Mouse (Mus musculus) heart, embryonic 12.5 days (tissue): ENCODE measurements around the gene Olfr823. TPM values are rescaled to one million over a fixed set of nuclear protein-coding genes. Genes with fewer than 3 reads are reported as not detected.
"Not testable (repeated sequence)": the region's sequence is repeated elsewhere in the genome, so short reads cannot be mapped to it uniquely, and the experiment has no call there.

Source experiments
- ATAC-seq: fragments of 200-750 bp; cut with Nextera tagmentation; 2 replicates; pipeline ENCODE4 v1.8.0; 2017; ENCODE audit warnings: moderate TSS enrichment, moderate library complexity; ENCODE audit not compliant: insufficient number of reproducible peaks, low FRiP score
- H3K27ac ChIP-seq: fragments of 300-500 bp; sonication (generic); 2 replicates; pipeline ENCODE4 v1.5.1; 2016; ENCODE audit warnings: mild to moderate bottlenecking, moderate library complexity; ENCODE audit not compliant: poor library complexity, severe bottlenecking
- H3K27me3 ChIP-seq: fragments of 300-500 bp; sonication (generic); replicated peaks from 2 replicates; pipeline ENCODE4 v1.6.1; 2016; ENCODE audit warnings: mild to moderate bottlenecking, moderate library complexity
- H3K36me3 ChIP-seq: fragments of 300-500 bp; sonication (generic); 2 replicates; pipeline ENCODE4 v1.6.1; 2016; ENCODE audit warnings: mild to moderate bottlenecking, moderate library complexity
- H3K4me1 ChIP-seq: fragments of 300-500 bp; sonication (generic); replicated peaks from 2 replicates; pipeline ENCODE4 v1.6.1; 2016; ENCODE audit warnings: mild to moderate bottlenecking
- H3K4me2 ChIP-seq: fragments of 300-500 bp; sonication (generic); 2 replicates; pipeline ENCODE4 v1.6.1; 2016; ENCODE audit warnings: mild to moderate bottlenecking, moderate library complexity
- H3K4me3 ChIP-seq: fragments of 300-500 bp; sonication (generic); 2 replicates; pipeline ENCODE4 v1.5.1; 2016; ENCODE audit warnings: mild to moderate bottlenecking
- H3K9ac ChIP-seq: fragments of 300-500 bp; sonication (generic); 2 replicates; pipeline ENCODE4 v1.6.1; 2016; ENCODE audit warnings: mild to moderate bottlenecking, moderate library complexity
- H3K9me3 ChIP-seq: fragments of 300-500 bp; sonication (generic); replicated peaks from 2 replicates; pipeline ENCODE4 v1.6.1; 2016; ENCODE audit warnings: mild to moderate bottlenecking, moderate library complexity
- WGBS: fragments of 180-500 bp; shearing (Covaris S2); methylation state at CpG from one replicate; pipeline ENCODE4 v1.1.7; 2016; 5-methylcytosine and 5-hydroxymethylcytosine counted together
- polyA plus RNA-seq: library from polyadenylated mRNA; unstranded; fragments of >200 nt; fragmentation: Nextera tagmentation; extraction: Ambion mirVana; gene quantifications from 2 replicates; pipeline ENCODE4 v1.2.1, GENCODE M21; 2016

Olfr823 gene
- not detected in 2 replicates for polyA plus RNA-seq

DNA sequence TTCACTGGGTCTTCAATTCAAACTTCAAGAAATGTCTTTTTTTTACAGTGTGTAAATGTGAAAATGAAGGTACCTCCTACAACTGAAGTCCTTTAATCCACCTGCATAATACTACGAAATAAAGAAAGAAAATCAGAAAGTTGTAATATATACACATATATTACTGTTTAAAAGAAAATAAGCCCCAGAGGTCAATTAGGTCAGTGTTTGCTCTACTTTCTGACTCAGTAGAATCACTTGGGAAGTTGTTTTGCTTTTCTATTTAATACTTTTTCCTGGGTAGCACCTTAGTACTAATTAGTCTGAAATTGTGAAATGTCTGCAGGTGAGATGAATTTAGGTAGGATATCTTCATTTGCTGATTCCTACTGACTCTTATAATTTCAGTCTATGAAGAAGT lies at the start of gene Olfr823:
Olfr823 (minus strand) TSS at position 101 of the 400 bp plus-strand sequence.
- not testable (repeated sequence) for H3K4me1 ChIP-seq, H3K27ac ChIP-seq, H3K9me3 ChIP-seq, H3K36me3 ChIP-seq, ATAC-seq, H3K4me3 ChIP-seq, H3K4me2 ChIP-seq, H3K9ac ChIP-seq, H3K27me3 ChIP-seq
- WGBS = 66% methylated on average over 1 of the region's 1 CpGs

DNA sequence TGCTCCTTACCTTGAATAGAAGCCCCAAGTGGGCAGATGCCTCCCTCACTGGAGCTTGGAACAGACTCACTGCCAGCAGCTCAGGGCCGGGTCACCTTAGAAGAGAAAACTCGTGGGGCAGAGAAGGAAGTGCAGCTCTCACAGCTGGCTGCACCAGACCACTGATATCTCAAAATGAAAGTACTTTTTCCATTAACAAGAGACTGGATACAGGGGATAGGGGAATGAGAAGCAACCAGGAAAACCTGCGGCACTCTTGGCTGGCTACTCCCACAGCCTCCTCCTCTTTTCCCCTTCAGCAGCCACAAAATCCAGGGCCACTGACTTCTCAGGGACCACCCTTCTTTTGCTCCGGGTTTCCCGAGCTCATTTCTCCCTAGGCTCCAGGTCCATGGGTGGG lies 28.9 kb upstream of the Olfr823 start:
- Histone ChIP-seq H3K27ac (no peak overlapping the region), H3K9ac (no peak overlapping the region), H3K4me2 (no peak overlapping the region), H3K4me1 (no peaks in the 10 kb centered on the region), H3K9me3 (no peaks in the 10 kb centered on the region), H3K4me3 (no peak overlapping the region), H3K36me3 (no peaks in the 10 kb centered on the region), H3K27me3 (no peaks in the 10 kb centered on the region)
- no peak for ATAC-seq
- 63% methylated on average over 5 of the region's 5 CpGs for WGBS

DNA sequence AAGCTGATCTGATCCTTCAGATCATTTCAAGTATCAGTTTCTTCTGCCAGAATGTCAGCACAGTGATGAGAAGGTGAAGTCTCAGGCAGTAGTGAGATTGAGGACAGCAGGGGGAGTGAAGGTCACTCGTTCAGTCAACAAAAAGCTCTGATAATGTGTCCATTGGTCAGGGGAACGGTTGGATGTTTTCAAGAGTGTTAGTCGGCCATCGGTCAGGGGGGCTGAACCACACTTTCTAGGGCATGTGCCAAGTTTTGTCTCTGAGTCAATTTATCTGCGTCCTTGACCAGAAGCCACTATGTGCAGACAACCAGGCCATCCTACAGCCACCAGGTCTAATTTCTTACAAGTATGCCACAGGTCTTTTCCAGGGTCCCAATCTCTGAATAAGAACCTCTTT lies 27.3 kb upstream of the Olfr823 start:
- not testable (repeated sequence) for H3K27me3 ChIP-seq, H3K9me3 ChIP-seq, H3K36me3 ChIP-seq, H3K4me2 ChIP-seq, H3K27ac ChIP-seq, H3K4me1 ChIP-seq, H3K4me3 ChIP-seq, ATAC-seq, H3K9ac ChIP-seq
- WGBS = 74% methylated on average over 5 of the region's 5 CpGs

DNA sequence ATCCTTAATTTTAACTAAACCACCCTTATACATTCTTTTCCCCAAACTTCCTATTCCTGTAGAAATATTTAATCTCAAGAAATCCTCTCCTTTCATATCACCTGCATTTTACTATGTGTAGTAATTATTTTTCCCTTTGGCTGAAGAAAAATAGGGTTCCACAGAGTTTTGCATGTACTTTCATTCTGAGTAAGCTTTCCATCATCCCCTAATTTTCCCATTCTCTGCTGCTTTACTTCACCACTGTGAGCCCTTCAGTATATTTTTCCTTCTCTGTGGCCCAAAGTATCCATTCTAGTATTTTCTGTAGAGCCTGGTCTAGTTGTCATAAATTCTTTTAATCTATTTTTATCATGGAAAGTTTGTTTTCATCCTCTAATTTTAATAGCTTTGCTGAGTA lies 19.6 kb upstream of the Olfr823 start:
- Histone ChIP-seq H3K4me3 (no peak overlapping the region), H3K27ac (no peak overlapping the region), H3K9ac (no peak overlapping the region), H3K27me3 (no peaks in the 10 kb centered on the region), H3K36me3 (no peaks in the 10 kb centered on the region), H3K4me1 (no peaks in the 10 kb centered on the region), H3K4me2 (no peak overlapping the region), H3K9me3 (no peaks in the 10 kb centered on the region)
- ATAC-seq = no peak

DNA sequence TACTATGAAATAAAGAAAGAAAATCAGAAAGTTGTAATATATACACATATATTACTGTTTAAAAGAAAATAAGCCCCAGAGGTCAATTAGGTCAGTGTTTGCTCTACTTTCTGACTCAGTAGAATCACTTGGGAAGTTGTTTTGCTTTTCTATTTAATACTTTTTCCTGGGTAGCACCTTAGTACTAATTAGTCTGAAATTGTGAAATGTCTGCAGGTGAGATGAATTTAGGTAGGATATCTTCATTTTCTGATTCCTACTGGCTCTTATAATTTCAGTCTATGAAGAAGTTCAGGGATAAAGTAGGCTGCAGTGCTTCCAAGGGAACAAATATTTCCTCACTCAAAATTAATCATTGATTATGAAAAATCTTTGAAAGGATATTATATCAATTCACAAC lies 14.7 kb upstream of the Olfr823 start, which contains the start of gene Olfr824:
Olfr824 (minus strand) TSS at position 101 of the 400 bp plus-strand sequence.
- not testable (repeated sequence) for H3K27ac ChIP-seq, H3K9me3 ChIP-seq, H3K4me1 ChIP-seq, H3K36me3 ChIP-seq, H3K9ac ChIP-seq, H3K27me3 ChIP-seq, H3K4me3 ChIP-seq, H3K4me2 ChIP-seq, ATAC-seq

DNA sequence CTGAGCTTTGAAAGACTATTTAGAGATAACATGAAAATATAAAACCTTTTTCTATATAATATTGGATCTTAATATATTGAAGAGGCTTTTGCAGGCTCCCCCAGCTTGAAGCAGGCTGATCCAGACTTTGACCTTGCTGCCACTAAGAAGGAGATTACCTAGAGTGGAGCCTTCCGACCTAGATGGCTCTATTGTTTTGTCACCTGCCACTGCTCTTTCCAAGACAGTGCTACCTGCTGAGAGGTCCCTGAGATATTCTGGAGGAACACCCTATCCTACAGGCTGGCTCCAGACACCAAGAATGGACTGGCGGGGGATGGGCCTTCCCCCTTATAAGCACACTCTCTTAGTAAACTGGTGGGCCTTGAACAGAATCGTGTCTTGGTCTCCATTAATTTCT lies 862 bp upstream of the Olfr823 start:
- H3K9ac ChIP-seq, H3K4me2 ChIP-seq, H3K27ac ChIP-seq, H3K27me3 ChIP-seq, H3K4me1 ChIP-seq, H3K4me3 ChIP-seq, H3K36me3 ChIP-seq, H3K9me3 ChIP-seq, ATAC-seq: not testable (repeated sequence)
- WGBS = 60% methylated on average over 3 of the region's 3 CpGs

DNA sequence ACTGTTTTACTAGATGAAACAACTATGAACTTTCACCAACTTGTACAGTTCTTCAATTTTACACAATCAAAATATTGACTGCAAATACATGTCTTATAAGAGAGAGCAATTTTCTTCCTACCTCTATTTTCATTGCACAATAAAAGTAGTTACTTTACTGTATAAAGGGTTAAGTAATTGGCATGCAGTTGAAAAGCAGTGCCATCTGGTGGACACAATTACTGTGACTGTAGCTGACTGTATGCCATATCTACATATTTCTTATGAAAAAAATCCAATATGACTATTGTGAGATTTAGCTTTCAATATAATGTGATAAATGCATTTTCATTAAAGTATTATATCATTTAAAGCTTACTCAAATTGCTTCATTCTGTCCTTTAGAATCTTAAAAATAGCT lies 19.1 kb downstream of the Olfr823 start:
- Histone ChIP-seq H3K4me2 (no peak overlapping the region), H3K9ac (no peak overlapping the region)

DNA sequence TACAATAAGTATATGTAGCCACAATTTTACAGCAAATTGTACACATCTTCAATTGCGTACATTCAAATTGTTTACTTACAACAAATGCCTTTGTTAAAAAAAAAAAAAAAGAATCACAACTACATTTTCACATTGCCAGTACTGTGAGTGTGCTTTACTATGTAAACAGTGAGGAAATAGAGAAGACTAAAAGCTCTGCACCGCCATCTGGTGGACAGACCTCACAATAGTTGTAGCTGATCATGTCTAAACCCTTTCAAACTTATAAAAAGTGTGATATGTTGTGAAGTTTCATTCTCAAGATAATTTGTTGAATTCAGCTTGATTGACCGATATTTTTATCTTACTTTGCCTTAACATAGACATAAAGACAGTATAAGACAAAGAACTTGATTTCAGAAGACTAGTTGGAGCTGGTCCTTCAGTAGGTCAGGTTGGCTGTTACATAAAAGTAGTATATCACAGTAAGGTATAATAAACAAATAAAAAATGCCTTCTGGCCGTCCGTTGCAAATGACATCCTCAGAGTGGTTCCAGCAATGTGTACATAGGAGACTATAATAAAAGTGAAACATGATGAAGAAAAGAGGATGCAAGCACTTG lies 22.2 kb downstream of the Olfr823 start:
- ATAC-seq = no peak
- Histone ChIP-seq H3K27ac (no peak overlapping the region), H3K4me1 (no peaks in the 10 kb centered on the region), H3K27me3 (no peaks in the 10 kb centered on the region), H3K9me3 (no peaks in the 10 kb centered on the region), H3K4me3 (no peak overlapping the region), H3K9ac (no peak overlapping the region), H3K36me3 (no peaks in the 10 kb centered on the region), H3K4me2 (no peak overlapping the region)
- 10% methylated on average over 5 of the region's 5 CpGs for WGBS

More for the DNA sequence above, 19.1 kb downstream of the Olfr823 start:
- no peaks in the 10 kb centered on the region for H3K36me3 ChIP-seq
- H3K4me1 ChIP-seq = no peaks in the 10 kb centered on the region
- no peak for ATAC-seq
- no peak overlapping the region for H3K4me3 ChIP-seq
- H3K9me3 ChIP-seq = no peaks in the 10 kb centered on the region
- no peak overlapping the region for H3K27ac ChIP-seq
- no peaks in the 10 kb centered on the region for H3K27me3 ChIP-seq

DNA sequence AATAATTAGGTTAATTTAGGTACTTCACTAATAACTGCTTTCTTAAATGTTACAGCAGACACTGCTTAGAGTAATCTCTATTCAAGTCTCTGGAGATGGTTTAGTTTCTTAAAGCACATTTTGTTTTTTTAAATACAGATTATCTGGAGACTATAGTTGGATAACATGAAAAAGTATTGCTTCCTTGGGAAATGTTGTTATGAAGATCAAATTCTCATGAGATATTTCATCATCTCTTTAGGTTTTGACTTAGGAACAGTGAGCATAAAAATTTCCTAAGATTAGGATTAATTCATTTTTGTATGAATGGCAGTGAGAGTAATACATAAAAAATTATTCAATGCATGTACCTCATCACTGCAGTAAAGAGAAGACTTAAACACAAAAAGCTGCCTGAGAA lies 44.3 kb downstream of the Olfr823 start, which contains the start of gene Olfr822:
Olfr822 (plus strand) TSS at position 301 of the 400 bp plus-strand sequence.
- no peaks in the 10 kb centered on the region for H3K27me3 ChIP-seq
- no peak for ATAC-seq
- H3K36me3 ChIP-seq = no peaks in the 10 kb centered on the region
- H3K4me3 ChIP-seq = no peak within 1 kb of the TSS
- no peak within 1 kb of the TSS for H3K4me2 ChIP-seq
- H3K27ac ChIP-seq = no peak within 1 kb of the TSS
- no peaks in the 10 kb centered on the region for H3K9me3 ChIP-seq
- no peak within 1 kb of the TSS for H3K9ac ChIP-seq
- no peaks in the 10 kb centered on the region for H3K4me1 ChIP-seq

Other genes starting within 250 kb of the Olfr823 start
- gene Olfr814, start 235.5 kb downstream of the Olfr823 start, polyA plus RNA-seq = not detected in 2 replicates
- not detected in 2 replicates for gene Olfr815, start 209.5 kb downstream of the Olfr823 start, polyA plus RNA-seq
- not detected in 2 replicates for gene Olfr816, start 199.8 kb downstream of the Olfr823 start, polyA plus RNA-seq
- not detected in 2 replicates for gene Olfr818, start 166.3 kb downstream of the Olfr823 start, polyA plus RNA-seq
- gene Olfr819, start 148.1 kb downstream of the Olfr823 start, polyA plus RNA-seq = not detected in 2 replicates
- gene Olfr247, start 139.2 kb downstream of the Olfr823 start, polyA plus RNA-seq = not detected in 2 replicates
- gene Gm10310, start 130.3 kb downstream of the Olfr823 start, polyA plus RNA-seq = not detected in 2 replicates
- not detected in 2 replicates for gene Olfr820, start 102.8 kb downstream of the Olfr823 start, polyA plus RNA-seq
- gene Olfr821, start 85.0 kb downstream of the Olfr823 start, polyA plus RNA-seq = not detected in 2 replicates
- not detected in 2 replicates for gene Olfr822, start 44.2 kb downstream of the Olfr823 start, polyA plus RNA-seq
- not detected in 2 replicates for gene Olfr824, start 14.6 kb upstream of the Olfr823 start, polyA plus RNA-seq
- gene Olfr825, start 51.4 kb upstream of the Olfr823 start, polyA plus RNA-seq = not detected in 2 replicates
- gene Olfr826, start 68.8 kb upstream of the Olfr823 start, polyA plus RNA-seq = not detected in 2 replicates
- gene Olfr827, start 99.0 kb upstream of the Olfr823 start, polyA plus RNA-seq = not detected in 2 replicates
- gene Neurod4, start 164.9 kb upstream of the Olfr823 start, polyA plus RNA-seq = 0.05 and 0.08 TPM in 2 replicates
- gene Tespa1, start 207.5 kb upstream of the Olfr823 start, polyA plus RNA-seq = 0.27 and 0.37 TPM in 2 replicates